Mouse (Mus musculus) CH12F3 (cell line): ENCODE results near the gene Adal.
"Not testable (repeated sequence)": the region's sequence is repeated elsewhere in the genome, so short reads cannot be mapped to it uniquely, and the experiment has no call there.

ENCODE experiments used
- in situ Hi-C: fragments of 300-500 bp; cut with MboI; formaldehyde crosslinking; loops from 2 replicates; pipeline ENCODE4 v1.14.3; 2020; ENCODE audit warnings: low sequenced_read_pairs

Gene Adal

DNA sequence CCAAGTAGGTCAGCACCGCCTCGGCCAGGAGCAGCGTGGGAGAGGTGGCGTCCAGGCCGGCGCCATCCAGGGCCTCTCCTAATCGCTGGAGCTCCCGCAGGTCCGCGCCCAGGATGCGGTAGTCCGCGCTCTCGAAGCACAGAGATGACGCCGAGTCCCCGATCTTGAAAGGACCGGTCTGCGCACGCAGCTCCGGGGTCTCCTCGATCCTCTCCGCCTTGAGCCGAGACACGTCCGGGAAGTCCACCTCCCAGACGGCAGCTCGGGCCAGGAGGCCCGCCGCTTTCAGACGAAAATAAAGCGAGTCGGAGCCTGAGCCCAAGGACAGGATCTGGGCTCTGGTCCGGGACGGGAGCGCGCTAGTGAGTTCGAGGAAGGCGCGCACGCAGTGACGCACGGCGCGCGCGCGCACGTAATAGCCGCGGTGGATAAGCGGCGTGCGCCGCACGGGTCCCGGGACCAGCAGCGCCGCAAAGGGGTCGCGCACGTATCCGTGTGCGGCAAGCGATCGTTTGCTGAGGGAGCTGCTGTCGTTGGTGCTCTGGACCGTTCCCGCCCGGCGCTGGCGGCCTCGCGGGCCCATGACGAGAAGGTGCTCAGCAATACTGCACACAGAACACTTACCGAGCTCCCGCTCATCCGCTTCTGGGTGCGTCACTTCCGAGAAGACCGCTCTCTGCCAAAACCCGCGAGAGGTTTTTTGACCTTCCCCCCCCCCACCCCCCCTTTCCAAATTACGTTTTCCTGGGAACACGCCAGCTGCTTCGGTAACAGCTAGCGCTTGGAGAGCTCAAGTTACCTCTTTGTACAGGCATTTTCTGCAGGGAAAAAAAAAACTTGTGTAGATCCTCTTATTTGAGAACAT lies at the start of gene Adal, which contains the start of gene Lcmt2:
Gene Adal, plus strand, starts transcription at position 411 of the 865 bp plus-strand sequence.
Gene Lcmt2, minus strand, starts transcription at position 636 of the 865 bp plus-strand sequence.
- in situ Hi-C loops = no loop called here

DNA sequence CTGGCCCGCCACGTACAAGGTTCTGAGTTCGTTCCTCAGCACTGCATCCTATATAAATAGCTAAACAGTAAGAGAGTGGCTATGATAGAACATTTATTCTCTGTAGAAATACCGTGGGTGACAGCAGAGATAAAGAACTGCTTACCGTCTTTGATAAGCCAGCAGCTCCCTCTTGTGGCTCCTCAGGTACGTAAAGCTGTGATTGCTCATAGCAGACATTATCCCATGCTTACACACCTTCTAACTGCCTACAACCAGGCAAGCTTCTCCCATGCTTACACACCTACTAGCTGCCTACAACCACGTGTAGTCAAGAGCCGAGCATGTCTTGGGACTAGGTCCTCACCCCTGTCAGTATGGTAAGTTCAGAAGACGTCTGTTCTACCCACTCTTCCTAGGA lies 38.2 kb upstream of the Adal start:
- in situ Hi-C loops = no loop called here

DNA sequence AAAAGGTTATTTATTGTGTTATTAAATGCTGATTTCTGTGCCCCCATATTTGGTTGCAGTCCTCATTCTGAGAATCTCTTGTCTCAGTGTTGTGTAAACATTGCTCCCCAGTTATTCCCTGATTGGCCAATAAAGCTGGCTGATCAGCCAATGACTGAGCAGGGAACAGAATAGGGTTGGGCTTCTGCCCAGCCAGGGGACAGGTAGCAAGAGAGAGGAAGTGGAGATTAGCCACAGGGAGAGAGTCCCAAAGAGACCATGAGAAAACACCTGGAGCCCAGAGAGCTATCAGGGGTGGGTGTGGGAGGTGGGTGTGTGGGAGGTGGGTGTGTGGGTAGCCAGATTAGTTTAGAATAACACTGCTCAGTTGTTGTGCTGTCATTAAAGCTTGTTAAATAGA lies 34.3 kb upstream of the Adal start:
- in situ Hi-C loops = no loop called here

DNA sequence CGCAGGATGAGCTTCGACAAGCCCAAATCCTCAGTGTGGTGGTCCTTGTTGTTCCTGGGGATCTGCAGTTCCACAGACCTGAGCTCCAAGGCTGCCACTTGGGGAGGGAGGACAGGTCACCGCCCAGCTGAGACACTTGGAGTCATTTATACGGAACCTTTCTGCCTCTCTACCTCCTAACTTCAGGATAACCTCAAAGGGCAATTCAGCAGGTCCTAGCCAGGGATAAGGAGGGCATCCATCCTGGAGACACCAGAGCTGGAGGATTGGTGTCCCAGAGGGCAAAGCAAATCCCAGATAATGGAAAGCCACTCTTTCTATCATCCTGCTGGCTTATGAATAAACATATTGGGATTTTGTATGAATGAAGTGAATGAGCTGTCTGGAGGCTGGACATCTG lies 30.5 kb upstream of the Adal start, which contains the start of gene Tgm7:
Gene Tgm7, minus strand, starts transcription at position 101 of the 400 bp plus-strand sequence.
- in situ Hi-C loops = no loop called here

DNA sequence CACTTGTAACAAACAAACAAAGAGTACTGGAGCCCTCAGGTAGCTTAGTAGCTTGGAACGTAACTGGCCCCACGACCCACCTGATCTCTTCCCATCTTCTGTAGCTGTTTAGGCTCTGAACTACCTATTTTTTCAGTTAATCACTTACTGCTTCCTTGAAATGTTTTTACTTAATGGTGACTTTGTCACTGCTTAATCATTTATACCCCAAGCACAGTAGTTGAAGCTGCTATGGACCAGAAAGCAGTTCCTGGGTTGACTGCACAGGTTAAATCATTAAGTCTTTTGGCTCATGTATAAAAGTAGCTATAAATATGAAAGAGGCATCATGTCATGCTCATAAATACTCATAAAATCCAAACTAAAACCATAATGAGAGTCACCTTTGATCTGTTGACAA lies 24.8 kb upstream of the Adal start:
- in situ Hi-C loops = no loop called here

DNA sequence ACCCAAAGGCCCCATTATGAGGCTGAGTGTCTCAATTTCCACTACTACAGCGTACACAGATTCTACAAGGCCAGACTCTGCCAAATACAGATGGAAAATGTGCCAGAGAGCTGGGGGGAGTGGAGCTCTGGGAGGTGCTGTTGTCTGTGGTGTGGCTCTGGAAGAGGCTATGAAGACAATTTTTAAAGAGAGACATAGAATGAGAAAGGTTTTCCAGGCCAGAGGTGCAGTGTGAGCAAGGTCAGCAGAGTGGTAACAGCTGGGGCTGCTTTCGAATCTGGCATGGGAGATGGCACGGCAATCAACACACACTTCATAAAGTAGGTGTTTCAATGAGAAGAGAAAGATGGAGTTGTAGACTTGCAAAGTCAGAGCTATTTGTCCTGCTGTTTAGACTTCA lies 21.0 kb upstream of the Adal start:
- in situ Hi-C loops = no loop called here

DNA sequence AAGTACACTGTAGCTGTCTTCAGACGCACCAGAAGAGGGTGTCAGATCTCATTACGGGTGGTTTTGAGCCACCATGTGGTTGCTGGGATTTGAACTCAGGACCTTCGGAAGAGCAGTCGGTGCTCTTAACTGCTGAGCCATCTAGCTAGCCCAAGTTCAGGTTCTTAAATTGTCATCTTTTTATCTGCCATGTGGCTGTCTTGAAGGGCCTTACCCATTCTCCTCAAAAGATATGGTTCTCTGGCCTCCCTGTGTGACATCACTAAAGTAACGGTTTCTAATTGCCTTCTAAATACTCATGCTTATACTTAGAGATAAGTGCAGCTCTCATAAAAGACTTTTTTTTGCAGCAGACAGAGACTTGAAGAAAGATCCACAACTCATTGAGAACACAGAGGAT lies 13.9 kb upstream of the Adal start:
- in situ Hi-C loops = not testable (repeated sequence)

DNA sequence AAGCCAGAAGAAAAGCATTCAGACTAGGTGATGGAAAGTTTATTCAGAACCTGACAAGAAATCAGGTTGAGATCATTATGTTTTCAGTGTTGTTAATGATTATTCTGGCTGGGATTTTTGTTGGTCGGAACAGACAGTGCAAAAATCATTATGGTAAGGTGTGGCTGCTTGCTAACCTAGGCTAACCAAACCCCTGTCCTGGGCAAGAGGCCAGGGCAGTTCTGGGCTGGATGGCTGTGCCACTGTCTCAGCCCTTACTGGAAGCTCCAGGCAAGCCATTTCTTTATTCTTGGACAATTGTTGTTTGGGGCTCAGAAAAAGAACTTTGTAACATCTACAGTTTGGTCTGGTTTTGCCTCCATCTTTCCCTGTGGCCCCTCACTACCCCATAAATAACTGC lies 12.7 kb upstream of the Adal start:
- in situ Hi-C loops = no loop called here

DNA sequence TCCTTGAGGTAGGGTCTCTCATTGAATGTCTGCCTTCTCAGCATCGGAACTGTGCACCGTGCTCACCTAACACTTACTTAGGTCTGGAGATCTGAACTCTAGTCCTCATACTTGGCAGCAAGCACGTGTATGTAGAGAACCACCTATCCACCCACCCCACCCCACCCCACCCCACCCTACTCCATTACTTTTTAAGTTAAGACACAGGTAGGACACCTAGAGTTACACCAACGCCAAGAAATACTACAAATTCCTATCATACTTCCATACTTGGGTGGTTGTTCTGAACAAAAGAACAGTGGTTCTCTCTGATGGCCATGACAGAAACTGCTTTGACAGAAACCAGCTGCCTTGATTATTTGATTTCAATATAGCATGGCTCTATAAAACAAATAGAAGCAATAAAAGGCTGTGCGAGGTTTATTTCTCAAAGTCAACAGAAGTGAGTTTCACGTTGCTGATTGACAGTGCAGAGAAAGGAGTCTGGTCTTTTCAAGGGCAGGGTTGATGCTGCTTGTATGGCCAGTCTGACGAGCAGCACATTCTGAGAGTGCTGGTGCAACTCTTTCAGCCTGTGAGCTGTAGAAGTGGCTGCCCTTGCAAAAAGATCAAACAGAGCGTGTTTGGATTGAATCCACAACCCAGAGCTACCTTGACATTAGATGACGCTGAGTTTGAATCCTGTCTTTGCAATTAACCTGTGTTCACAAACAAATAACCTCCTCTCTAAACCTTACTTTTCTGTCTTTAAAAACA lies 11.2 kb upstream of the Adal start:
- in situ Hi-C loops = no loop called here

DNA sequence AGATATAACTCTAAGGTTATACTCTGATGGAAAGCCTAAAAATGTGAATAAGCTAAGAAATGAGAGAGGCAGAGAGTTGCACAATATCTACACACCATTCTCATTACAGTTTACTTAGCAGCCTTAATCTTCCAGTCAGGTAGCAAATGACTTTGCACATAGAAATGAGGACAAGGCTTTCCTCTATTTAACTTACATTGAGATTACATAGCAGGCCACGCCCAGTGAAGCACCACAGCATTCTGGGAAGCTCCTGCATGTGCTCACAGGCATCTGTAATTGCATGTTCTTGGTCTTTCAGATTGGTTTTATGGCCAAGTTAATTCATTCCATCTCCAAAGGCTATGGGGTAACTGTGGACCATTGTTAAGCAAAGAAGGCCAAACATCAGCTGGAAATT lies 7.4 kb upstream of the Adal start:
- in situ Hi-C loops = no loop called here

DNA sequence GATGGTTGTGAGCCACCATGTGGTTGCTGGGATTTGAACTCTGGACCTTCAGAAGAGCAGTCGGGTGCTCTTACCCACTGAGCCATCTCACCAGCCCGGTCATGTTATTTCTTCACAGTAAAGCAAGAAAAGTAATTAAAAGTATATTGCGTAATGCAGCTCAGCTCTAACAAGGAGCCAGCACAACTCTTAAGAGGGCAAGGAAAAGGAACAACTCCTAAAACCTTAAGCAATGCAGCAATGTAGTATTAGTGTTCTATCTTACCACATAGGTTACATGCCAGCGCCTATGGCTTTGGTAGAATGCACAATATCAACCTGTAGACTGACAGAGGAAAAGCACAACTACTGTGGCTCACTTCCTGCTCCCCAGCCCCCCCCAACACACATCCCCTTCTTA lies 2.9 kb upstream of the Adal start:
- in situ Hi-C loops = no loop called here

DNA sequence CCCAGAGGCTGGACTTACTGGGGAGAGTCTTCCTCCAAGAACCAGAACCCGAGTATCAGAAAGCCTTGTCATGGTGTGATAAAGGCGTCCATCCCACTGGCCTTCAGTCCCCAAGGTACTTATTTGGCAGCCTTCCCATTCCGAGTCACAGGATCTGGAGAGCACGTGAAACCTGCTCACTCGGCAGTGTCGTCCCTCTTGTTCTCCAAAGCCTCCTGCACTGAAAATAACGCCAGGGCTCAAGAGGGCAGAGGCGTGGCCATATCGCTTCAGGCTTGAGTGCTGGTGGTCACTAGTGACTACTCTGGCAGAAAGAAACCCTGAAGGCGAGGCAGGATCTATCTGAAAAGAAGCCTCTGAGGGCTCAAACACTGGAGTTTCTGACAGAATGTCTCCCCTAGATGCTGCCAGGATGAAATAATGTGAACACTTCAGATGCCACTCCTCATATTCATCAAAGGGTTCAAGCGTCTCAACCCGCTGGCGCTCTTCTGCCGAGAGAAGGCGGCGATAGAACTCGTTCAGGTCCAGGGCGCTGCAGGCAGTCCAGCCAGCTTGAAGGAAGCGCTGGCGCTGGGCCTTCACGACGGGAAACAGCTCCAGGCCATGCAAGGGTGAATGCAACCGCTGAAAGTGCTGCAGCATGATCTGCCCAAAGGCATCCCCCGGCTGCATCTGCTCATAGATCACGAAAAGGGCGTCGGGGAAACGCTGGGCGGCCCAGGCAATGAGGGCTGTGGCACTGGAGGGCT lies 786 bp upstream of the Adal start:
- in situ Hi-C loops = no loop called here

DNA sequence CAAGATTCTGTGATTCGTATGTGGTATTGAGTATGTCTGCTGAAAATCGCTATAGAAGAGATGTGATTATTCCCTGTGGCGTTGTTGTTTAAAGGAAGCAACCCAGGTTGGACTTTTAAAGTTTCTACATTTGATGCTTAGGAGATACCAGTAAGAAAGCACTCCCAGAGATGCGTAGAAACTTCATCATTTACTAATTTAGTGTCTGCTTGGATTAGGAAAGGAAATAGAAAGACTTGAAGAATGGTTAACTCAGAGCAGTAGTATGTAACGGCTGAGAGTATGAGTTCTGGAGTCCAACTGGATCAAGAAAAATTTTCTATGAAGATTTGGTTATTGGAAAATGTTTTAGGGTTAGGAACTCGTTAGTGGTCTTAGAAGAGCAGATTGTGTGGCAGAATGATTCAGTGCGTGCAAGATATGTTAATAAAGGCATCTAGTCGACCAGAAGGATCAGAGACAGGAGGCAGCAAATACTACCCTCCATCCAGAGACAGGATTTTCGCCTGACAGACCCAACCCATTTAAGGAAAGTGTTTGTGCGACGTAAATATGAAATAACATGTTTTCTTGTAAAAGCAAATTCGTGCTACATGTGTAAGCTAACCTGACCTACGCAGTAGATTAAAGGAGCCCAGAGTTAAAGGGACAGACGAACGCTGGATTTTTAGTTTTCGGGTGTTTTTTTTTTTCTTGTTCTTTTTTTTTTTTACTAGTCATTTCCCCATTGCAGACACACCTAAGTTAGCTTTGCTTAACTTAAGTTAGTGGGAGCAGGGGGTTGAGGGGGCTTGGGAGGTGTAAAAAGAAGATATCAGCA lies 1.2 kb downstream of the Adal start:
- in situ Hi-C loops = no loop called here

DNA sequence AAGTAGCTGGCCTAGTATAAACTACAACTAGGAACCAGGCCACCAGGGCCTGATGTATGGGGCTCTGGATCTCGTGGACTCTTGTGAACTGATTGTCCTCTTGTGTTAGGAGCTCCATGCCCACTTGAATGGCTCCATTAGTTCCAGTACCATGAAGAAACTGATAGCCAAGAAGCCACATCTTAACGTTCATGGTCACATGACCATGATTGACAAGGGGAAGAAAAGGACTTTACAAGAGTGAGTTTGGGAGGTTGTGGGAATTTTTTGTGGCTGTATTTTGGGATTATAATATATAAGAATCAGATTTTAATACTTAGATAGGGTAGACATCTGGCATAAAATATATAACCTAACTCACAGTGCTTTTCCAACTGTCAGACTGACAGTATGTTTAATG lies 2.2 kb downstream of the Adal start:
- in situ Hi-C loops = no loop called here

DNA sequence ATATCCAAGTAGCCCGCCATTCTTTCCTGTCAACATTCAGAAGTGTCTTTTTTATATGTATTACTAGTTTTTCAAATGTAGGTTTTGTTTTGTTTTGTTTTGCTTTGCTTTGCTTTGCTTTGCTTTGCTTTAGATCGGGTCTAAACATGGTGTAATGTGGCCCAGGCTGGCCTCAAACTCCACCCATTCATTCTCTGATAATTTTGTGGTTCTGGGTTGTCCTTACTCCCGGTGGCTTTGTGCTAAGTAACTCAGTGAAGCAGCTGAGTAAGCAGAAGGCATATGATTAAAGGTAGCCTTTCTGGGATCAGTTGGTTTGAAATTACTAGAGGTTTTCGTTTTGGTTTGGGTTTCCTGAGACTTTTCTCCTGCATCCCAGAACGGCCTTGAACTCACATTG lies 9.5 kb downstream of the Adal start:
- in situ Hi-C loops = no loop called here

DNA sequence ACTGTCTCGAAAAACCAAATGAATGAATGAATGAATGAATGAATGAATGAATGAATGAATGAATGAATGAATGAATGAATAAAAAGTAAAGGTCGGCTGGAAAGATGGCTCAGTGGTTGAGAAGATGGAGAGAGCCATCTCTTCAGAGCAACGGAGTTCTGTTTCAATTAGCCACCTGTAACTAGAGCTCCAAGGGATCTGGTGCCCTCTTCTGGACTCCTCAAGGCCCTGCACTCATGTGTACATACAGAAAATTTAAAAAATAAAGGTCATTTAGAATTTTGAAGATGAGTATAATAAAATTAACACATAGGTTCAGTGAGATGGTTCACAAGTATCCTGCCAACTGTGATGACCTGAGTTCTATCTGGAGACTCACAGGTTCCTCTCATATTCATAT lies 12.9 kb downstream of the Adal start:
- in situ Hi-C loops = no loop called here

DNA sequence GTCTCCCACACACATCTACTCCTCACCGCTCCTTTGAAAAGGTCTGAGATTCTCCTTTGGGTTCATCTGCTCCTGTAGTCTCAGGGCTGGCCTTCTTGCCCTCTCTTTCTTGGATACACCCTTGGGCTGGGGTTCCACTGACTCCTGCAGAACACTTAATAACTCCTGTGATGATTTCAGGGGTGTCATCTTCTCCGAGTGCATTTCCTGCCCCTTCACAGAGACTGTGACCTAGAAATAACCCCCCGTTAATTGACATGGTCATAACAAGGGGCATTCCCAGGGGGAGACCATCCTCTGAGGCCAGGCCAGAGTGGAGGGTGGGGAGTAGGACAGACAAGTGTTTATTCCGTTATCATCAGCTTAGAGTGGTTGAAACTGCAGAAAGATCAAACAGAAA lies 28.9 kb downstream of the Adal start:
- in situ Hi-C loops = no loop called here

DNA sequence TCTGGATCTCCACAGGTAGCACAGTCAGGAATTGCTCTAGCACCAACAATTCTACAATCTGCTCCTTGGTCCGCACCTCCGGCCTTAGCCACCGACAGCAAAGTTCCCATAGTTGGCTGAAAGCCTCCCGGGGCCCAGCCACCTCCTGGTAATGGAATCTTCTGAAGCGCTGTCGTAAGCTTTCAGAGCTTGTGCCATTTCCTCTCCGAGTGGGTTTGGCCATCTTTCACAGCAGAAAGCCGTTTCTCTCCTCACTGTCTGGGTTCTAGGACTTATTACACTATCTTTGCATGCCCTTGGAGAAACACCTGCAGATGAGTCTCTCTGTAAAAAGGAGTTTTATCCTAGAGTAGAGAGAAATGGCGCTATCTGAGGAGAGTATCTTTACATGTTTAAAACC lies 29.7 kb downstream of the Adal start:
- in situ Hi-C loops = no loop called here

DNA sequence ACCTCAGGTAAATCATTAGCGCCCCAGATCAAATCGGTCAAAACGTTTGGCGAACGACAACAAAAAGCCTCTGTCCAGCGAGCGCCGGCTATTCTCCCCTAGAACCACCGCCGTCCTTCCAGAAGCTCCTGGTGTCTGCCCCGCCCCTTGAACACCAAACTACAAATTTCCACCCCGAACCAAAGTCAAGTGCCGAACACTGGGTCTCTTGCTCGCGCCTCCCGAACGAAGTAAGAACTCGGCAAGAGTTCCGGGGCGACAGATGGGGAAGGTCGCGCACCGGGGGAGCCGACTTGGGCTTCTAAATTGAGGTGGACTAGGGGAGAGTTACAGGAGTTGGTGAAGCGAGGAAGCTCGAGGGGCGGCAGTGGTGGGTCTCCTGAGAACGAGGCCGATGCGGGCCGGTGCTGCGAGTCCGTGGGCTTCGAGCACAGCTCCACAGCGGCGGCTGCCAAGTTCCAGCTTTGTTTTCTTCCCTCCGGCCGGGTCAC lies 30.3 kb downstream of the Adal start, which contains the start of gene Tubgcp4:
Gene Tubgcp4, plus strand, starts transcription at position 174 of the 491 bp plus-strand sequence.
- in situ Hi-C loops = no loop called here
